Mouse (Mus musculus) kidney, embryonic 15.5 days (tissue): ENCODE results near the gene Acvr1c. TPM values are rescaled to one million over a fixed set of nuclear protein-coding genes. Genes with fewer than 3 reads are reported as not detected.
A peak's percentile ranks its signal among the peaks of the same experiment; 100 is the strongest.

Experiments
- ATAC-seq: fragments of 200-750 bp; cut with Nextera tagmentation; replicated peaks from 2 replicates; pipeline ENCODE4 v1.8.0; 2017; ENCODE audit warnings: moderate TSS enrichment; ENCODE audit not compliant: low FRiP score
- H3K27ac ChIP-seq: fragments of 300-500 bp; sonication (generic); 2 replicates; pipeline ENCODE4 v1.5.1; 2015; ENCODE audit warnings: mild to moderate bottlenecking, inconsistent platforms
- H3K27me3 ChIP-seq: fragments of 300-500 bp; sonication (generic); 2 replicates; pipeline ENCODE4 v1.6.1; 2015; ENCODE audit warnings: inconsistent platforms
- H3K36me3 ChIP-seq: fragments of 300-500 bp; sonication (generic); 2 replicates; pipeline ENCODE4 v1.6.1; 2015; ENCODE audit warnings: inconsistent platforms
- H3K4me1 ChIP-seq: fragments of 300-500 bp; sonication (generic); 2 replicates; pipeline ENCODE4 v1.6.1; 2015; ENCODE audit warnings: inconsistent platforms
- H3K4me2 ChIP-seq: fragments of 300-500 bp; sonication (generic); 2 replicates; pipeline ENCODE4 v1.6.1; 2015; ENCODE audit warnings: moderate library complexity, mild to moderate bottlenecking, inconsistent platforms
- H3K4me3 ChIP-seq: fragments of 300-500 bp; sonication (generic); replicated peaks from 2 replicates; pipeline ENCODE4 v1.5.1; 2015; ENCODE audit warnings: mild to moderate bottlenecking, inconsistent platforms
- H3K9ac ChIP-seq: fragments of 300-500 bp; sonication (generic); 2 replicates; pipeline ENCODE4 v1.6.1; 2015; ENCODE audit warnings: mild to moderate bottlenecking, inconsistent platforms
- H3K9me3 ChIP-seq: fragments of 300-500 bp; sonication (generic); replicated peaks from 2 replicates; pipeline ENCODE4 v1.6.1; 2016; ENCODE audit warnings: inconsistent platforms
- WGBS: fragments of 180-500 bp; shearing (Covaris S2); methylation state at CpG from one replicate; pipeline ENCODE4 v1.1.7; 2015; ENCODE audit warnings: mixed read lengths; 5-methylcytosine and 5-hydroxymethylcytosine counted together
- polyA plus RNA-seq: library from polyadenylated mRNA; unstranded; fragments of >200 nt; fragmentation: Nextera tagmentation; extraction: Ambion mirVana; gene quantifications from 2 replicates; pipeline ENCODE4 v1.2.1, GENCODE M21; 2015

Gene Acvr1c
- polyA plus RNA-seq, 1 experiment from 2014 or later: 0.34 TPM

GRCm38 (mm10) chr2:58350657-58351056 lies 7.0 kb downstream of the Acvr1c start:
- no peak overlapping the region for H3K27ac ChIP-seq
- H3K9me3 ChIP-seq: no peaks in the 10 kb centered on the region
- WGBS: 89% methylated on average over 2 of the region's 2 CpGs
- H3K4me1 ChIP-seq: no peaks in the 10 kb centered on the region
- no peak overlapping the region for H3K9ac ChIP-seq
- no peak for ATAC-seq
- H3K36me3 ChIP-seq: no peaks in the 10 kb centered on the region
- H3K4me2 ChIP-seq: no peak overlapping the region
- H3K27me3 ChIP-seq: peaks cover 8% of the 10 kb centered on the region
- H3K4me3 ChIP-seq: no peak overlapping the region

- H3K4me1 ChIP-seq: no peaks in the 10 kb centered on the region
- no peak overlapping the region for H3K4me2 ChIP-seq
- no peak overlapping the region for H3K27ac ChIP-seq
- H3K9ac ChIP-seq: no peak overlapping the region
- no peaks in the 10 kb centered on the region for H3K27me3 ChIP-seq
- H3K4me3 ChIP-seq: no peak overlapping the region
- no peaks in the 10 kb centered on the region for H3K9me3 ChIP-seq
- no peak for ATAC-seq
- H3K36me3 ChIP-seq: no peaks in the 10 kb centered on the region
- 78% methylated on average over 5 of the region's 5 CpGs for WGBS
Observed at GRCm38 (mm10) chr2:58336730-58337129, 21.0 kb downstream of the Acvr1c start.

- Histone ChIP-seq H3K9ac (no peak overlapping the region), H3K9me3 (no peaks in the 10 kb centered on the region), H3K4me1 (peaks cover 2% of the 10 kb centered on the region; the same call in 1 of the 2 replicates), H3K4me3 (no peak overlapping the region), H3K27me3 (no peaks in the 10 kb centered on the region), H3K4me2 (no peak overlapping the region), H3K27ac (no peak overlapping the region), H3K36me3 (no peaks in the 10 kb centered on the region)
- WGBS: 75% methylated on average over 5 of the region's 5 CpGs
- no peak for ATAC-seq
Observed at GRCm38 (mm10) chr2:58329589-58329988, 28.1 kb downstream of the Acvr1c start.

GRCm38 (mm10) chr2:58324118-58324901 lies 33.4 kb downstream of the Acvr1c start:
- H3K9ac ChIP-seq: peak overlapping the region; percentile 48; the same call in 1 of the 2 replicates
- peak; percentile 94 for ATAC-seq
- WGBS: 9% methylated on average over 23 of the region's 23 CpGs
- H3K4me2 ChIP-seq: peak overlapping the region; percentile 85
- H3K9me3 ChIP-seq: no peaks in the 10 kb centered on the region
- H3K4me1 ChIP-seq: peaks cover 8% of the 10 kb centered on the region; the same call in 1 of the 2 replicates
- no peak overlapping the region for H3K27ac ChIP-seq
- peak overlapping the region; percentile 45 for H3K4me3 ChIP-seq
- H3K36me3 ChIP-seq: no peaks in the 10 kb centered on the region
- no peaks in the 10 kb centered on the region for H3K27me3 ChIP-seq

- no peak for ATAC-seq
- Histone ChIP-seq H3K4me1 (peaks cover 8% of the 10 kb centered on the region; the same call in 1 of the 2 replicates), H3K9ac (no peak overlapping the region), H3K4me3 (no peak overlapping the region), H3K27ac (no peak overlapping the region), H3K36me3 (no peaks in the 10 kb centered on the region), H3K4me2 (no peak overlapping the region), H3K27me3 (no peaks in the 10 kb centered on the region), H3K9me3 (no peaks in the 10 kb centered on the region)
- WGBS: 89% methylated on average over 6 of the region's 6 CpGs
Observed at GRCm38 (mm10) chr2:58323274-58323673, 34.4 kb downstream of the Acvr1c start.

- H3K27ac ChIP-seq: no peak overlapping the region
- H3K27me3 ChIP-seq: no peaks in the 10 kb centered on the region
- ATAC-seq: no peak
- no peaks in the 10 kb centered on the region for H3K4me1 ChIP-seq
- no peak overlapping the region for H3K9ac ChIP-seq
- no peak overlapping the region for H3K4me3 ChIP-seq
- 87% methylated on average over 7 of the region's 7 CpGs for WGBS
- H3K36me3 ChIP-seq: no peaks in the 10 kb centered on the region
- H3K4me2 ChIP-seq: no peak overlapping the region
- no peaks in the 10 kb centered on the region for H3K9me3 ChIP-seq
Observed at GRCm38 (mm10) chr2:58316186-58316585, 41.5 kb downstream of the Acvr1c start.

GRCm38 (mm10) chr2:58309695-58310094 lies 48.0 kb downstream of the Acvr1c start:
- Histone ChIP-seq H3K4me2 (no peak overlapping the region), H3K9me3 (no peaks in the 10 kb centered on the region), H3K36me3 (no peaks in the 10 kb centered on the region), H3K4me1 (no peaks in the 10 kb centered on the region), H3K27ac (no peak overlapping the region), H3K4me3 (no peak overlapping the region), H3K27me3 (no peaks in the 10 kb centered on the region), H3K9ac (no peak overlapping the region)
- WGBS: 69% methylated on average over 3 of the region's 3 CpGs
- ATAC-seq: no peak

GRCm38 (mm10) chr2:58304450-58304849 lies 53.2 kb downstream of the Acvr1c start:
- no peak for ATAC-seq
- WGBS: 78% methylated on average over 3 of the region's 3 CpGs
- H3K27ac ChIP-seq: no peak overlapping the region
- H3K27me3 ChIP-seq: no peaks in the 10 kb centered on the region
- H3K4me3 ChIP-seq: no peak overlapping the region
- no peaks in the 10 kb centered on the region for H3K36me3 ChIP-seq
- H3K4me2 ChIP-seq: no peak overlapping the region
- no peak overlapping the region for H3K9ac ChIP-seq
- H3K9me3 ChIP-seq: no peaks in the 10 kb centered on the region
- no peaks in the 10 kb centered on the region for H3K4me1 ChIP-seq

- H3K9ac ChIP-seq: no peak overlapping the region
- no peak overlapping the region for H3K27ac ChIP-seq
- 0 out of 2 replicates have a peak, but pooled peaks cover 2% of the 10 kb centered on the region for H3K4me1 ChIP-seq
- no peaks in the 10 kb centered on the region for H3K9me3 ChIP-seq
- no peak overlapping the region for H3K4me3 ChIP-seq
- no peaks in the 10 kb centered on the region for H3K27me3 ChIP-seq
- ATAC-seq: no peak
- 49% methylated on average over 9 of the region's 9 CpGs for WGBS
- H3K36me3 ChIP-seq: no peaks in the 10 kb centered on the region
- no peak overlapping the region for H3K4me2 ChIP-seq
Observed at GRCm38 (mm10) chr2:58289759-58290431, 67.8 kb downstream of the Acvr1c start.

GRCm38 (mm10) chr2:58289331-58289730 lies 68.4 kb downstream of the Acvr1c start:
- WGBS: 52% methylated on average over 6 of the region's 6 CpGs

GRCm38 (mm10) chr2:58282259-58282910 lies 75.3 kb downstream of the Acvr1c start:
- Histone ChIP-seq H3K9me3 (no peaks in the 10 kb centered on the region), H3K4me3 (no peak overlapping the region), H3K27me3 (no peaks in the 10 kb centered on the region), H3K27ac (no peak overlapping the region), H3K4me1 (no peaks in the 10 kb centered on the region), H3K9ac (no peak overlapping the region), H3K36me3 (no peaks in the 10 kb centered on the region), H3K4me2 (no peak overlapping the region)
- peak; percentile 78 for ATAC-seq
- 50% methylated on average over 8 of the region's 8 CpGs for whole genome bisulfite sequencing

More at GRCm38 (mm10) chr2:58289331-58289730, 68.4 kb downstream of the Acvr1c start:
- no peak overlapping the region for H3K4me3 ChIP-seq
- H3K9me3 ChIP-seq: no peaks in the 10 kb centered on the region
- 0 out of 2 replicates have a peak, but pooled peaks cover 2% of the 10 kb centered on the region for H3K4me1 ChIP-seq
- H3K9ac ChIP-seq: no peak overlapping the region
- no peak overlapping the region for H3K27ac ChIP-seq
- no peak overlapping the region for H3K4me2 ChIP-seq
- no peak for ATAC-seq
- H3K36me3 ChIP-seq: no peaks in the 10 kb centered on the region
- H3K27me3 ChIP-seq: no peaks in the 10 kb centered on the region

- Histone ChIP-seq H3K4me1 (no peaks in the 10 kb centered on the region), H3K9me3 (no peaks in the 10 kb centered on the region), H3K27me3 (no peaks in the 10 kb centered on the region), H3K4me2 (no peak overlapping the region), H3K36me3 (no peaks in the 10 kb centered on the region), H3K9ac (no peak overlapping the region), H3K4me3 (no peak overlapping the region), H3K27ac (no peak overlapping the region)
- ATAC-seq: no peak
- WGBS: 64% methylated on average over 3 of the region's 3 CpGs
Observed at GRCm38 (mm10) chr2:58281046-58281445, 76.6 kb downstream of the Acvr1c start.
